Mouse (Mus musculus) spleen, adult 2 months (tissue): ENCODE data around the gene Ms4a8a. TPM values are rescaled to one million over a fixed set of nuclear protein-coding genes. Genes with fewer than 3 reads are reported as not detected.
"Not testable (repeated sequence)": the region's sequence is repeated elsewhere in the genome, so short reads cannot be mapped to it uniquely, and the experiment has no call there.

Source experiments
- DNase-seq, 2 experiments: peaks; one replicate each; pipeline versions ENCODE4 v3.0.0 to v3.0.0-alpha.2; 2012 to 2021; ENCODE audit warnings: low spot score in 2 of 2, low read depth in 1 of 2
- H3K27ac ChIP-seq: fragments of 200-500 bp; 2 replicates; pipeline ENCODE4 v1.5.1; 2012; ENCODE audit warnings: low read length, inconsistent platforms; ENCODE audit not compliant: insufficient read depth
- H3K27me3 ChIP-seq: fragments of 200-500 bp; 2 replicates; pipeline ENCODE4 v1.6.1; 2012; ENCODE audit warnings: mild to moderate bottlenecking, moderate library complexity, low read length, inconsistent platforms; ENCODE audit not compliant: control insufficient read depth, insufficient read depth
- H3K36me3 ChIP-seq: fragments of 200-500 bp; 2 replicates; pipeline ENCODE4 v1.6.1; 2012; ENCODE audit warnings: mild to moderate bottlenecking, low read length, inconsistent platforms; ENCODE audit not compliant: control insufficient read depth, insufficient read depth
- H3K4me1 ChIP-seq: fragments of 200-500 bp; 2 replicates; pipeline ENCODE4 v1.6.1; 2011; ENCODE audit warnings: inconsistent platforms; ENCODE audit not compliant: control insufficient read depth, insufficient read depth, insufficient read length
- H3K4me3 ChIP-seq: fragments of 200-500 bp; 2 replicates; pipeline ENCODE4 v1.5.1; 2011; ENCODE audit warnings: mild to moderate bottlenecking, inconsistent platforms; ENCODE audit not compliant: insufficient read depth, insufficient read length; ENCODE audit errors: extremely low read depth
- CTCF ChIP-seq: fragments of 200-500 bp; IDR thresholded peaks from 2 replicates; pipeline ENCODE4 v1.5.1; 2011; ENCODE audit warnings: mild to moderate bottlenecking, inconsistent platforms; ENCODE audit not compliant: insufficient read depth, insufficient read length, insufficient replicate concordance; ENCODE audit errors: extremely low read depth
- POLR2A ChIP-seq: fragments of 200-500 bp; IDR thresholded peaks from 2 replicates; pipeline ENCODE4 v1.6.1; 2011; ENCODE audit warnings: low read depth, low read length, inconsistent platforms
- WGBS: fragments of 180-500 bp; shearing (Covaris S2); methylation state at CpG from one replicate; pipeline ENCODE4 v1.1.7; 2018; 5-methylcytosine and 5-hydroxymethylcytosine counted together
- polyA plus RNA-seq: library from polyadenylated mRNA; depleted of rRNA; stranded (reverse); fragments of >200 nt; gene quantifications from 2 replicates; pipeline ENCODE4 v1.2.3, GENCODE M21; 2012

Gene Ms4a8a
- polyA plus RNA-seq, 1 experiment: 2.1 TPM

DNA sequence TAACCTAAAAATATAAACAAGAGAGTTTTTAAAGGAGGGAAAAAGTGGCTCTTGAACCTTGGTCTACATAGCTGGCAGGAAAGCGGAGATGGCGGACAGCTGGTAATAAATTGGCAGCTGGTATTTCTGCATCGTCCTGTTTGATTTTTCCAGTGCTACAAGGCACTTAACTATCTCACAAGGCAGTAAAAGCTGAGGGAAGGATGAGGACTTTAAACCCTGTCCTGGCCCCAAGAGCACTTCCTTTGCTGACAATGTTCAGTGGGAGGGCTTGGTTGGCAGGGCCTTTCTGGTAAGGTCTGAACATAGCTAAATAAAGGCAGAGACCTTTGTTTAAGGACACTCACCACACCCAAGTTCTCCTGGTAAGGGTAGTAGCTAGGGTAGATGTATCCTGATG lies 10.5 kb downstream of the Ms4a8a start:
- Histone ChIP-seq H3K36me3 (no peaks in the 10 kb centered on the region), H3K4me3 (no peak overlapping the region), H3K27me3 (no peaks in the 10 kb centered on the region), H3K27ac (no peak overlapping the region), H3K4me1 (peaks cover 1% of the 10 kb centered on the region; the same call in 1 of the 2 replicates)
- TF ChIP-seq CTCF: no peak
- no peak for TF ChIP-seq POLR2A
- DNase-seq: no peak
- 81% methylated on average over 3 of the region's 3 CpGs for WGBS

GRCm38 (mm10) chr19:11065202-11065875 lies 15.6 kb downstream of the Ms4a8a start:
- Histone ChIP-seq H3K27ac (peak overlapping the region; percentile 46), H3K4me1 (peaks cover 7% of the 10 kb centered on the region; the same call in 1 of the 2 replicates), H3K4me3 (no peak overlapping the region), H3K27me3 (no peaks in the 10 kb centered on the region), H3K36me3 (no peaks in the 10 kb centered on the region)
- WGBS: 9% methylated on average over 2 of the region's 2 CpGs
- TF ChIP-seq POLR2A: no peak
- no peak for TF ChIP-seq CTCF
- DNase-seq: peak in 1 of 2 experiments; percentile 34

- no peak for TF ChIP-seq CTCF
- TF ChIP-seq POLR2A: no peak
- H3K4me1 ChIP-seq: peaks cover 10% of the 10 kb centered on the region; the same call in 1 of the 2 replicates
- no peaks in the 10 kb centered on the region for H3K36me3 ChIP-seq
- H3K4me3 ChIP-seq: no peak overlapping the region
- H3K27ac ChIP-seq: no peak overlapping the region
- 73% methylated on average over 1 of the region's 1 CpGs for WGBS
- no peak for DNase-seq
- H3K27me3 ChIP-seq: no peaks in the 10 kb centered on the region
Observed at GRCm38 (mm10) chr19:11060900-11061299, 20.0 kb downstream of the Ms4a8a start.

- Histone ChIP-seq H3K27me3 (no peaks in the 10 kb centered on the region), H3K27ac (no peak overlapping the region), H3K4me3 (no peak overlapping the region), H3K4me1 (peaks cover 9% of the 10 kb centered on the region; the same call in 1 of the 2 replicates), H3K36me3 (no peaks in the 10 kb centered on the region)
- no peak for TF ChIP-seq POLR2A
- no peak for TF ChIP-seq CTCF
- DNase-seq: no peak
Observed at GRCm38 (mm10) chr19:11059967-11060366, 20.9 kb downstream of the Ms4a8a start.

- not testable (repeated sequence) for H3K27me3 ChIP-seq, H3K36me3 ChIP-seq, H3K4me3 ChIP-seq, DNase-seq
- Histone ChIP-seq H3K4me1 (peaks cover 21% of the 10 kb centered on the region; the same call in 1 of the 2 replicates), H3K27ac (peak overlapping the region; percentile 65)
- 43% methylated on average over 1 of the region's 1 CpGs for WGBS
Observed at GRCm38 (mm10) chr19:11055700-11056099, 25.2 kb downstream of the Ms4a8a start.

GRCm38 (mm10) chr19:11053277-11053676 lies 27.6 kb downstream of the Ms4a8a start:
- TF ChIP-seq POLR2A: no peak
- no peak for TF ChIP-seq CTCF
- no peak for DNase-seq
- H3K36me3 ChIP-seq: no peaks in the 10 kb centered on the region
- H3K27ac ChIP-seq: peak overlapping the region; percentile 53
- H3K27me3 ChIP-seq: no peaks in the 10 kb centered on the region
- no peak overlapping the region for H3K4me3 ChIP-seq
- WGBS: 55% methylated on average over 3 of the region's 3 CpGs
- peaks cover 28% of the 10 kb centered on the region; the same call in 1 of the 2 replicates for H3K4me1 ChIP-seq

DNA sequence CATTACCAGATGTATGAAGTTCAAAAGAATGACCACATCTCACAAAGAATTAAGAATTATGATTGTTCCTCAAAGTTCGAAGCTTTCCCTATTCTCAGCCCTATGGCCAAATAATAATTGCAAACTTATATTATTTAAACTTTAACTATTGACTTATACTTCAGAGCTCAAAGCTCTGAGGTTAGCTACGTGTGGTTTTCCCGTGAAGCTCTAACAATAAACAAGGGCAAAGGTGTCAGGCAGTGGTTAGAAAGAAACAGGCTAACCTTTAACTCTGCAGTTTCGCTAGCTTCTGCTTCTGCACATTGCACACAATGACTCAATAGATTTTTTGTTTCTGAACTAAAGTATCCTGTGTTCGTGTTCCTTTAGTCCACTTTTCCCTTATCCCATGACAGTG lies 28.0 kb downstream of the Ms4a8a start:
- no peaks in the 10 kb centered on the region for H3K27me3 ChIP-seq
- no peak overlapping the region for H3K27ac ChIP-seq
- WGBS: 24% methylated on average over 5 of the region's 5 CpGs
- no peak overlapping the region for H3K4me3 ChIP-seq
- TF ChIP-seq CTCF (no peak), POLR2A (no peak)
- peaks cover 28% of the 10 kb centered on the region; the same call in 1 of the 2 replicates for H3K4me1 ChIP-seq
- DNase-seq: no peak
- H3K36me3 ChIP-seq: no peaks in the 10 kb centered on the region
